Mouse (Mus musculus): Measurements from ENCODE around the gene Slc5a5. TPM values are rescaled to one million over a fixed set of nuclear protein-coding genes. Genes with fewer than 3 reads are reported as not detected.

Slc5a5 gene
- polyA plus RNA-seq, 1 experiment from 2014 or later, result 8.2 TPM

GRCm38 (mm10) chr8:70866566-70866965 is 26.0 kb downstream of the Slc5a5 start:
- no peak overlapping the region for H3K27ac ChIP-seq (ENCODE audit: low read length)
- 76% methylated on average over 7 of the region's 7 CpGs for WGBS
- no peak for ATAC-seq (ENCODE audit: insufficient read depth, low FRiP score)
- no peaks in the 10 kb centered on the region for H3K9me3 ChIP-seq (replicated peaks; ENCODE audit: control insufficient read depth, low read length)
- H3K4me2 ChIP-seq (ENCODE audit: low read depth, low read length), result no peak overlapping the region
- H3K9ac ChIP-seq (ENCODE audit: low read length), result no peak overlapping the region
- no peak overlapping the region for H3K4me3 ChIP-seq (replicated peaks; ENCODE audit: low read length)
- peaks cover 5% of the 10 kb centered on the region; the same call in 1 of the 2 replicates for H3K36me3 ChIP-seq (ENCODE audit: control insufficient read depth, insufficient read depth, low read length)
- H3K4me1 ChIP-seq (ENCODE audit: control insufficient read depth, insufficient read depth, low read length), result peaks cover 46% of the 10 kb centered on the region
- peaks cover 16% of the 10 kb centered on the region for H3K27me3 ChIP-seq (ENCODE audit: control insufficient read depth, insufficient read depth, low read length)

- peak; percentile 8; the same call in 1 of the 2 replicates for ATAC-seq (ENCODE audit: insufficient read depth, low FRiP score)
- Histone ChIP-seq H3K27me3 (ENCODE audit: control insufficient read depth, insufficient read depth, low read length) (peaks cover 16% of the 10 kb centered on the region), H3K36me3 (ENCODE audit: control insufficient read depth, insufficient read depth, low read length) (peaks cover 5% of the 10 kb centered on the region; the same call in 1 of the 2 replicates), H3K9me3 (replicated peaks; ENCODE audit: control insufficient read depth, low read length) (no peaks in the 10 kb centered on the region), H3K4me3 (replicated peaks; ENCODE audit: low read length) (peak overlapping the region; percentile 70), H3K4me2 (ENCODE audit: low read depth, low read length) (peak overlapping the region; percentile 79), H3K4me1 (ENCODE audit: control insufficient read depth, insufficient read depth, low read length) (peaks cover 46% of the 10 kb centered on the region), H3K27ac (ENCODE audit: low read length) (peak overlapping the region; percentile 59), H3K9ac (ENCODE audit: low read length) (peak overlapping the region; percentile 54)
- WGBS, result 5% methylated on average over 12 of the region's 12 CpGs
Observed at GRCm38 (mm10) chr8:70866001-70866520, 26.5 kb downstream of the Slc5a5 start.

DNA sequence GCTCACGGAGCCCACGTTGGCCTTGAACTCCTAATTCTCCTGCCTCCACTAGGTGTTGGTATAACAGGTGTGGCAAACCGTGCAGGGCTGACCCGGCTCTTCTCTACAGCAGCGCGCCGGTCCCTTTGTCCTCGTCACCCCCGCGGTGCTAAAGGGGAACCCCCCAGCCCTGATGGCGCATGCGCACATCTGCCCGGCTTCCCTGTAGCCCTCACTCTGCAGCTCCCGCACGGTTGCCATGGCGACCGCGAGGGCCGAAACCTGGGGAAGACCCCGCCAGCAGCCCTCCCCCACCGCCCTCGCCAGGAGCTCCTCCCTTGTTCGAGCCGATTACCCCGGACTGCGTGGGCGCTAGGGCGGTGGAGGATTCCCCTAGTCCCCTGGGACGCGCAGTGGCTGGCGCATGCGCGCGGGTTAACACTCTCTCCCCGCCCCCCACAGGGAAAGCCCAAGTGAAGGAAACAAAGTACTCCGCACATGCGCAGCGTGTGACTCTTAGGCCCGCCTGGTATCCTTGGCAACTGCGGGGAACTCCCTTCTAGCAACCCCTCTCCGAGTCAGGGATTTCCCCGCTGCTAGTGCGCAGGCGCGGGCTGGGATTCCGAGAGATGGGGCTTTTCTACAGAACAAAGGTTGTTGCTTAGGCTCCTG is 27.1 kb downstream of the Slc5a5 start:
- peak overlapping the region; percentile 79 for H3K9ac ChIP-seq (ENCODE audit: low read length)
- peak overlapping the region; percentile 86 for H3K27ac ChIP-seq (ENCODE audit: low read length)
- peaks cover 46% of the 10 kb centered on the region for H3K4me1 ChIP-seq (ENCODE audit: control insufficient read depth, insufficient read depth, low read length)

GRCm38 (mm10) chr8:70864712-70865221 is 27.8 kb downstream of the Slc5a5 start:
- peaks cover 44% of the 10 kb centered on the region for H3K4me1 ChIP-seq (ENCODE audit: control insufficient read depth, insufficient read depth, low read length)
- peak overlapping the region; percentile 86 for H3K27ac ChIP-seq (ENCODE audit: low read length)
- 4% methylated on average over 24 of the region's 24 CpGs for WGBS
- H3K9ac ChIP-seq (ENCODE audit: low read length), result peak overlapping the region; percentile 79
- H3K4me3 ChIP-seq (replicated peaks; ENCODE audit: low read length), result peak overlapping the region; percentile 70
- H3K4me2 ChIP-seq (ENCODE audit: low read depth, low read length), result peak overlapping the region; percentile 79
- no peaks in the 10 kb centered on the region for H3K9me3 ChIP-seq (replicated peaks; ENCODE audit: control insufficient read depth, low read length)
- peaks cover 16% of the 10 kb centered on the region for H3K27me3 ChIP-seq (ENCODE audit: control insufficient read depth, insufficient read depth, low read length)
- no peak for ATAC-seq (ENCODE audit: insufficient read depth, low FRiP score)
- H3K36me3 ChIP-seq (ENCODE audit: control insufficient read depth, insufficient read depth, low read length), result peaks cover 5% of the 10 kb centered on the region; the same call in 1 of the 2 replicates

More for the DNA sequence above, 27.1 kb downstream of the Slc5a5 start:
- Histone ChIP-seq H3K9me3 (replicated peaks; ENCODE audit: control insufficient read depth, low read length) (no peaks in the 10 kb centered on the region), H3K36me3 (ENCODE audit: control insufficient read depth, insufficient read depth, low read length) (peaks cover 5% of the 10 kb centered on the region; the same call in 1 of the 2 replicates), H3K27me3 (ENCODE audit: control insufficient read depth, insufficient read depth, low read length) (peaks cover 16% of the 10 kb centered on the region), H3K4me2 (ENCODE audit: low read depth, low read length) (peak overlapping the region; percentile 79), H3K4me3 (replicated peaks; ENCODE audit: low read length) (peak overlapping the region; percentile 70)
- peak; percentile 92 for ATAC-seq (ENCODE audit: insufficient read depth, low FRiP score)
- under 1% methylated on average over 46 of the region's 46 CpGs for WGBS

DNA sequence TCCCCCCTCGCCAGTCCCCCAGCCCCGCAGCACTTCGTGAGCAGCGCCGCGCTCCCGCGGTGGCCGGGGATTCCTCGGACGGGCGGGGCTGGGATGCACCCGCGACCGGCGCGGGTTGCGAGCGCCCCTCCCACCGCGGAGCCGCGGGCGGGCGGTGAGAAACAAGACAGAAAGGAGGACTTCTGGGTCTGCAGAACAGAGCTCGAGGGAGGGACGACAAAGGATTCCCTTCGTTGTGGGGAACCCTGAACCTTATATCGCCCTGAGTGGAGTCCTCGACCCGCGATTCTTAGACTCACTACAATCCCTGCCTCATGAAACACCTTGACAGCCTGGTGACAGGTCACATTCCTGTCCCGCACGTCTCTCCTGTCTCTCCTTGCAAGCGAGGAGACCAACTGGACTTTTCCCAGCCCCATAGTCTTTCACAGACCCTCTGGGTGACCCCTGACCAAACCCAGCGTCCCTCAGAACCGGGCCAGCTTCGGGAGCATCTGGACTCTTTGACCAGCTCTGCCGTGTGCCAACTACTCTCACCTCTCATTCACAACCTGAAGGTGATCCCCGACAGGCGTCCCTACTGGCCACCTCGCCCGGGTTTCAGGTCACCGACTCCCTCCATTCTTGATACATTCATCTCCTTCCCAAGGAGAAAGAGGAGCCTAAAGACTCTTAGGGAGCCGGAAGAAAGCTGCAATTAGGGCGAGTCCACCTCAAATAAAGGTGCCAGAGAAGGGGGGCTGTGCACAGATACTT is 28.4 kb downstream of the Slc5a5 start:
- Histone ChIP-seq H3K27ac (ENCODE audit: low read length) (0 out of 2 replicates have a peak overlapping the region, but pooled peaks have one; percentile 86), H3K9ac (ENCODE audit: low read length) (peak overlapping the region; percentile 79), H3K27me3 (ENCODE audit: control insufficient read depth, insufficient read depth, low read length) (peaks cover 16% of the 10 kb centered on the region), H3K9me3 (replicated peaks; ENCODE audit: control insufficient read depth, low read length) (no peaks in the 10 kb centered on the region), H3K36me3 (ENCODE audit: control insufficient read depth, insufficient read depth, low read length) (peaks cover 5% of the 10 kb centered on the region; the same call in 1 of the 2 replicates), H3K4me2 (ENCODE audit: low read depth, low read length) (peak overlapping the region; percentile 79), H3K4me3 (replicated peaks; ENCODE audit: low read length) (peak overlapping the region; percentile 70), H3K4me1 (ENCODE audit: control insufficient read depth, insufficient read depth, low read length) (peaks cover 39% of the 10 kb centered on the region)
- ATAC-seq (ENCODE audit: insufficient read depth, low FRiP score), result no peak
- WGBS, result 2% methylated on average over 46 of the region's 46 CpGs

DNA sequence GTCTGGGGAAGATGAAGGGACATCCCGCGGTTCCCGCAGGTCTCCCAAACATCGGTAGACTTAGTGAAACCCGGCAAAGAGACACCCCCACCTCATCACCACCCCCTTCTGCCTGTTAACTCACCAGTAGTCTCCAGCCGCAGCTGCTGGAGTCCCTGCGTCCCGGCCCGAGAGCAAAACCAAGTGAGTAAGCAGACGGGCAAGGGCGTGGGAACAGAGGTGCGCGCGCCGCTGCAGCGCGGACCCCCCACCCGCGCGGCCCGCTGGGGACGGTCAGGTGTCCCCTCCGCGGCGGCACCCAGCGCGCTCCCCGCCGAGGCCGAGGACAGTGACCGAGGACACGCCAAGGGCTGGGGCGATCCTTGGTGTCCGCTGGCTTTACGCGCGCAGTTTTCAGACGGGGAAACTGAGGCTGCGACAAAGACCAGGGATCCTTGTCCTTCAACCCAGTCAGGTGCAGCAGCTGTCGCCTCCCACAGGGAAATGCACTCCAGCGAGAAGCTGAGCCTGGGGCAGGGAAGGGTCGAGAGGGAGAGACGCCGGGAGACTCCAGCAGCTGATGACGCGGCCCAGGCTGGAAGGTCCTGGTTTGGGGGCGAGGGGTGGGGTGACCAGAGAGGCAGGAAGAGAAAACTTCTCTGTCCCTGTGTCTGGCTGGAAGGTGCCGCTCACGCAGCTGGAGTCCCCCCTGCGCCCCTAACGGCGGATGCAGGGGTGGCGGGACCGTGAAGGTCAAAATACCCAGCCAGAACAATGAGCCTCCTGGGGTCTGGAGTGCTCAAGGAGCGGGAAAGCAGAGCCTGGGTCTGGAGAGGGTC is 29.5 kb downstream of the Slc5a5 start, which contains the start of gene Kcnn1:
TSS of gene Kcnn1 (minus strand) at position 435 of the 818 bp plus-strand sequence.
- ATAC-seq (ENCODE audit: insufficient read depth, low FRiP score), result no peak
- Histone ChIP-seq H3K4me3 (replicated peaks; ENCODE audit: low read length) (peak within 1 kb of the TSS; percentile 70), H3K27ac (ENCODE audit: low read length) (no peak within 1 kb of the TSS), H3K27me3 (ENCODE audit: control insufficient read depth, insufficient read depth, low read length) (peaks cover 16% of the 10 kb centered on the region), H3K4me1 (ENCODE audit: control insufficient read depth, insufficient read depth, low read length) (peaks cover 28% of the 10 kb centered on the region), H3K9me3 (replicated peaks; ENCODE audit: control insufficient read depth, low read length) (no peaks in the 10 kb centered on the region), H3K36me3 (ENCODE audit: control insufficient read depth, insufficient read depth, low read length) (peaks cover 2% of the 10 kb centered on the region; the same call in 1 of the 2 replicates), H3K9ac (ENCODE audit: low read length) (peak within 1 kb of the TSS; percentile 79), H3K4me2 (ENCODE audit: low read depth, low read length) (peak within 1 kb of the TSS; percentile 79)
- 2% methylated on average over 55 of the region's 55 CpGs for WGBS

GRCm38 (mm10) chr8:70857516-70857915 is 35.0 kb downstream of the Slc5a5 start:
- H3K9me3 ChIP-seq (replicated peaks; ENCODE audit: control insufficient read depth, low read length), result no peaks in the 10 kb centered on the region
- H3K27ac ChIP-seq (ENCODE audit: low read length), result no peak overlapping the region
- no peak for ATAC-seq (ENCODE audit: insufficient read depth, low FRiP score)
- no peaks in the 10 kb centered on the region for H3K36me3 ChIP-seq (ENCODE audit: control insufficient read depth, insufficient read depth, low read length)
- H3K4me2 ChIP-seq (ENCODE audit: low read depth, low read length), result peak overlapping the region; percentile 83; the same call in 1 of the 2 replicates
- 18% methylated on average over 4 of the region's 4 CpGs for WGBS
- H3K4me1 ChIP-seq (ENCODE audit: control insufficient read depth, insufficient read depth, low read length), result peaks cover 13% of the 10 kb centered on the region
- H3K9ac ChIP-seq (ENCODE audit: low read length), result peak overlapping the region; percentile 74; the same call in 1 of the 2 replicates
- no peak overlapping the region for H3K4me3 ChIP-seq (replicated peaks; ENCODE audit: low read length)
- H3K27me3 ChIP-seq (ENCODE audit: control insufficient read depth, insufficient read depth, low read length), result peaks cover 7% of the 10 kb centered on the region

DNA sequence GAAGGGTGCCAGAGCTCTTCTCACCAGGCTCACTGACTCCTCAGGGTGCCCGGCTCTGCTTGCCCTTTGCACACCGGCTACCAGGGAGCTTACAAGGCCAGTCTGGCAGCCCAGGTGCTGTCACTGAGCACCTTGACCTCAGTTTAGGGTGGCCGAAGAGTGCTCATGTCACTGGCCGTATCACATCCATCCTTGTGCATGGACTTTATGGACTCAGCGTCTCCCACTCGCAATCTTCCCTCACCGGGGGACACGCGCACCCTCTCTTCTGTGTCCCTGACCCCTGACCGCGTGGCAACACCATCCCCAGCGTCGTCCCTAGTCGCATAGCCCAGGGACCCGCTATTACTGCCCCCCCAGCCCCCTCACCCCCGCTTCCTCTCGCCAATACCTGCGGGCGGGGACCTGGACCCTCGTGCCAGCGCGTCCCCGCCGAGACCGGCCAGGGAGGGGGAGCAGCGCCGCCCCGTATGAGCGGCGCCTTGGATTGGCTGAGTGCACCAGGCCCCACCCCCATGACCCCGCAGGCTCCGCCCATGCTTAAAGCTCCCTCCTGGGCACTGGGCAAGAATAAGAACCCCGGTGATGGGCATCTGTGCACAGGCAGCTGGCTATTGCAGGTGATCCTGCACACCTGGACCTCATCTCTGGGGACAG is 35.9 kb downstream of the Slc5a5 start:
- no peak overlapping the region for H3K27ac ChIP-seq (ENCODE audit: low read length)
- no peaks in the 10 kb centered on the region for H3K9me3 ChIP-seq (replicated peaks; ENCODE audit: control insufficient read depth, low read length)
- H3K4me3 ChIP-seq (replicated peaks; ENCODE audit: low read length), result peak overlapping the region; percentile 53
- WGBS, result 5% methylated on average over 33 of the region's 33 CpGs
- peak overlapping the region; percentile 83 for H3K4me2 ChIP-seq (ENCODE audit: low read depth, low read length)
- ATAC-seq (ENCODE audit: insufficient read depth, low FRiP score), result peak; percentile 79
- peaks cover 13% of the 10 kb centered on the region for H3K4me1 ChIP-seq (ENCODE audit: control insufficient read depth, insufficient read depth, low read length)
- peak overlapping the region; percentile 74 for H3K9ac ChIP-seq (ENCODE audit: low read length)
- no peaks in the 10 kb centered on the region for H3K36me3 ChIP-seq (ENCODE audit: control insufficient read depth, insufficient read depth, low read length)
- H3K27me3 ChIP-seq (ENCODE audit: control insufficient read depth, insufficient read depth, low read length), result no peaks in the 10 kb centered on the region

Measured in stomach, embryonic 16.5 days (tissue).